Mouse (Mus musculus): Measurements from ENCODE around the gene 1700028K03Rik. TPM values are rescaled to one million over a fixed set of nuclear protein-coding genes. Genes with fewer than 3 reads are reported as not detected.

Gene 1700028K03Rik
- polyA plus RNA-seq, 1 experiment from 2014 or later: 0.08 TPM

- no peak overlapping the region for H3K4me2 ChIP-seq (ENCODE audit: low read length)
- no peaks in the 10 kb centered on the region for H3K4me1 ChIP-seq (replicated peaks; ENCODE audit: control insufficient read depth, insufficient read depth, low read length)
- no peaks in the 10 kb centered on the region for H3K36me3 ChIP-seq (ENCODE audit: control insufficient read depth, insufficient read depth, low read length)
- ATAC-seq (replicated peaks; ENCODE audit: low FRiP score, low TSS enrichment, low read depth): no peak
- DNase-seq (ENCODE audit: low spot score): no peak
- no peaks in the 10 kb centered on the region for H3K9me3 ChIP-seq (ENCODE audit: control insufficient read depth, low read length)
- no peak overlapping the region for H3K9ac ChIP-seq (ENCODE audit: low read length)
- WGBS: 86% methylated on average over 6 of the region's 6 CpGs
- H3K27ac ChIP-seq (ENCODE audit: low read depth): no peak overlapping the region
- H3K27me3 ChIP-seq (replicated peaks; ENCODE audit: control insufficient read depth, insufficient read depth, low read length): no peaks in the 10 kb centered on the region
- H3K4me3 ChIP-seq (ENCODE audit: low read depth, low read length): no peak overlapping the region
Observed at GRCm38 (mm10) chr5:107521386-107521785, 13.1 kb upstream of the 1700028K03Rik start.

GRCm38 (mm10) chr5:107521897-107522296 lies 12.6 kb upstream of the 1700028K03Rik start:
- 72% methylated on average over 7 of the region's 7 CpGs for WGBS
- DNase-seq (ENCODE audit: low spot score): no peak
- Histone ChIP-seq H3K4me2 (ENCODE audit: low read length) (no peak overlapping the region), H3K9me3 (ENCODE audit: control insufficient read depth, low read length) (no peaks in the 10 kb centered on the region), H3K27me3 (replicated peaks; ENCODE audit: control insufficient read depth, insufficient read depth, low read length) (no peaks in the 10 kb centered on the region), H3K27ac (ENCODE audit: low read depth) (no peak overlapping the region), H3K4me1 (replicated peaks; ENCODE audit: control insufficient read depth, insufficient read depth, low read length) (no peaks in the 10 kb centered on the region), H3K36me3 (ENCODE audit: control insufficient read depth, insufficient read depth, low read length) (no peaks in the 10 kb centered on the region), H3K9ac (ENCODE audit: low read length) (no peak overlapping the region), H3K4me3 (ENCODE audit: low read depth, low read length) (no peak overlapping the region)
- ATAC-seq (replicated peaks; ENCODE audit: low FRiP score, low TSS enrichment, low read depth): no peak

DNA sequence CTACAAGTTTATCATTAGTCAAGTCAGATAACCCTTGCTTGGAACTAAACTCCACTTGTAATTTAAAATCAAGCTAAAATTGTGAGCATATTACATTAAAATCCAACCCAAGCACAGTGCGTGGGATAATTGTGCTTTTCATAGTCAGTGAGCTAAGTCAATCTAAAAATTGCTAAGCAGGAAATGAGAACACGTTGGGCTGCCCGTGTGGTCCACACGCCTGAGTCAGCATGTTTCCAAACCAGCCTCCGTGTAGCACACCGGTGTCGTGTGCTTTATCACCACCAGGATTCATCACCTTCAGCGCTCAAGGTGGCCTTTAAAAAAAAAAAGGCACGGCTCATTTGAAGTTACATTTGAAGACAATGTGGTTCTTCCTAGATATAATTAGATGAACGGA lies 10.2 kb upstream of the 1700028K03Rik start:
- Histone ChIP-seq H3K27ac (ENCODE audit: low read depth) (no peak overlapping the region), H3K4me3 (ENCODE audit: low read depth, low read length) (no peak overlapping the region), H3K4me2 (ENCODE audit: low read length) (no peak overlapping the region), H3K4me1 (replicated peaks; ENCODE audit: control insufficient read depth, insufficient read depth, low read length) (no peaks in the 10 kb centered on the region), H3K9ac (ENCODE audit: low read length) (no peak overlapping the region), H3K36me3 (ENCODE audit: control insufficient read depth, insufficient read depth, low read length) (no peaks in the 10 kb centered on the region), H3K9me3 (ENCODE audit: control insufficient read depth, low read length) (no peaks in the 10 kb centered on the region), H3K27me3 (replicated peaks; ENCODE audit: control insufficient read depth, insufficient read depth, low read length) (no peaks in the 10 kb centered on the region)
- ATAC-seq (replicated peaks; ENCODE audit: low FRiP score, low TSS enrichment, low read depth) (no peak), DNase-seq (ENCODE audit: low spot score) (no peak)
- 84% methylated on average over 10 of the region's 10 CpGs for WGBS

DNA sequence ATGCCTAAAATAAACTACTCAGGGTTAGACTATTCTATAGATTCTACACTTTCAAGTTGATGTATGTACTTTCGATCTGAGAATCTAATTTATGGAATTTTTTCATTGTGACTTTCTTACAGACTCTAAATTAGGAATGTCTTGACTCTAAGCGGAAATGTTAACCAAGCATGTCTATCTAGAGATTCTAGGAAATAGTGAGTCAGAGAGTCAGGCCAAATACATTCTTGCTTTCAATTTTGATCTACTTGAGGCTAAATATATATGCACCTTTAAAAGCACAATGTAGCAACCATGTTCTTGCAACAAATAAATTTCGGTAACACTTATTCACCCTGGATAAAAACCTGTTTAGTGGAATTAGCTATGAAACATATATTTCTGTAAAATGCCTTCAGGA lies 5.7 kb upstream of the 1700028K03Rik start:
- Histone ChIP-seq H3K4me2 (ENCODE audit: low read length) (no peak overlapping the region), H3K9me3 (ENCODE audit: control insufficient read depth, low read length) (no peaks in the 10 kb centered on the region), H3K4me1 (replicated peaks; ENCODE audit: control insufficient read depth, insufficient read depth, low read length) (no peaks in the 10 kb centered on the region), H3K27me3 (replicated peaks; ENCODE audit: control insufficient read depth, insufficient read depth, low read length) (no peaks in the 10 kb centered on the region), H3K36me3 (ENCODE audit: control insufficient read depth, insufficient read depth, low read length) (no peaks in the 10 kb centered on the region), H3K9ac (ENCODE audit: low read length) (no peak overlapping the region), H3K4me3 (ENCODE audit: low read depth, low read length) (no peak overlapping the region), H3K27ac (ENCODE audit: low read depth) (no peak overlapping the region)
- WGBS: 93% methylated on average over 3 of the region's 3 CpGs
- DNase-seq (ENCODE audit: low spot score) (no peak), ATAC-seq (replicated peaks; ENCODE audit: low FRiP score, low TSS enrichment, low read depth) (no peak)

DNA sequence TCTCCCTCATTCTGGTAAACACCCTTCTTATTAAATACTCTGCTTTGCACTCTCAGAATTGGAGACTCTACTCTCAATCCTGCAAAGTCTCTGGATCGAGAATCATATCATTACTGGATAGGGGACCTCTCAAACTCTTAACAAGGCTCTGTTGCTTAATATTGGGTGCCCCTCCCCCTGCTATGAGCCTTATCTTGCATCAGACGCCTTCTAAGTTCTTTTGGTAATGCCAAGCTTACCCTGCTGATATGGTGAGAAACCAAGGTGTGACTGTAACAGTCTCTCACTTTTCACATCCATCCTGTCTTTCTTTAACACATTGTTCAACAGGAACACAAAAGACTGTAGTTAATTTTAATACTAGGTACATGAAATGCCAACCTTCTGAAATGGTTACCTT lies 919 bp upstream of the 1700028K03Rik start:
- DNase-seq (ENCODE audit: low spot score) (no peak), ATAC-seq (replicated peaks; ENCODE audit: low FRiP score, low TSS enrichment, low read depth) (no peak)
- Histone ChIP-seq H3K4me3 (ENCODE audit: low read depth, low read length) (no peak overlapping the region), H3K9ac (ENCODE audit: low read length) (no peak overlapping the region), H3K4me2 (ENCODE audit: low read length) (no peak overlapping the region), H3K4me1 (replicated peaks; ENCODE audit: control insufficient read depth, insufficient read depth, low read length) (no peaks in the 10 kb centered on the region), H3K9me3 (ENCODE audit: control insufficient read depth, low read length) (no peaks in the 10 kb centered on the region), H3K36me3 (ENCODE audit: control insufficient read depth, insufficient read depth, low read length) (no peaks in the 10 kb centered on the region), H3K27ac (ENCODE audit: low read depth) (no peak overlapping the region), H3K27me3 (replicated peaks; ENCODE audit: control insufficient read depth, insufficient read depth, low read length) (no peaks in the 10 kb centered on the region)
- 63% methylated on average over 2 of the region's 2 CpGs for WGBS

DNA sequence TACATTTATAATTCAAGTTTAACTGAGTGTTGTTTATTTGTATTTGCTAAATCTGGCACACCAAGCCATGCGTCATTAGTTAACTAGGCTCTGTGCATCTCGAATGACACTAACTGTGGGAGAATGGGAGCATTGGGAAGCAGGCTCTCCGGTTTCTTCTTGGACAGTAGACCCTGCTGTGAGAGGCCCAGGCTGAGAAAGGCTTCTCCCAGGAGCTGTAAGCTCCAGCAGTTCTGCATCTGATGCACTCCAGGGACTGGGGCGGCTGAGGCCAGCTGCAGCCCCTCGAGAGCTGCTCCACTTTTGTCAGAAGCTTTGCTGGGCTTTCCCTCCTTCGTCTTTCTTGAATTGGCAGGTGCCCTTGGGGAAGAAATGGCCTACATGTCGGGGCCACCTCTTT lies 7.2 kb downstream of the 1700028K03Rik start:
- DNase-seq (ENCODE audit: low spot score): no peak
- no peak overlapping the region for H3K4me3 ChIP-seq (ENCODE audit: low read depth, low read length)
- no peaks in the 10 kb centered on the region for H3K4me1 ChIP-seq (replicated peaks; ENCODE audit: control insufficient read depth, insufficient read depth, low read length)
- no peak overlapping the region for H3K27ac ChIP-seq (ENCODE audit: low read depth)
- H3K27me3 ChIP-seq (replicated peaks; ENCODE audit: control insufficient read depth, insufficient read depth, low read length): no peaks in the 10 kb centered on the region
- no peak for ATAC-seq (replicated peaks; ENCODE audit: low FRiP score, low TSS enrichment, low read depth)
- no peak overlapping the region for H3K4me2 ChIP-seq (ENCODE audit: low read length)
- no peak overlapping the region for H3K9ac ChIP-seq (ENCODE audit: low read length)
- WGBS: 42% methylated on average over 7 of the region's 7 CpGs
- no peaks in the 10 kb centered on the region for H3K9me3 ChIP-seq (ENCODE audit: control insufficient read depth, low read length)
- no peaks in the 10 kb centered on the region for H3K36me3 ChIP-seq (ENCODE audit: control insufficient read depth, insufficient read depth, low read length)

GRCm38 (mm10) chr5:107545927-107546326 lies 11.4 kb downstream of the 1700028K03Rik start:
- Histone ChIP-seq H3K4me2 (ENCODE audit: low read length) (no peak overlapping the region), H3K27ac (ENCODE audit: low read depth) (no peak overlapping the region), H3K9ac (ENCODE audit: low read length) (no peak overlapping the region), H3K36me3 (ENCODE audit: control insufficient read depth, insufficient read depth, low read length) (peaks cover 10% of the 10 kb centered on the region), H3K4me3 (ENCODE audit: low read depth, low read length) (no peak overlapping the region), H3K9me3 (ENCODE audit: control insufficient read depth, low read length) (no peaks in the 10 kb centered on the region), H3K27me3 (replicated peaks; ENCODE audit: control insufficient read depth, insufficient read depth, low read length) (no peaks in the 10 kb centered on the region), H3K4me1 (replicated peaks; ENCODE audit: control insufficient read depth, insufficient read depth, low read length) (no peaks in the 10 kb centered on the region)
- ATAC-seq (replicated peaks; ENCODE audit: low FRiP score, low TSS enrichment, low read depth): no peak
- 74% methylated on average over 4 of the region's 4 CpGs for WGBS
- DNase-seq (ENCODE audit: low spot score): no peak

- no peaks in the 10 kb centered on the region for H3K4me1 ChIP-seq (replicated peaks; ENCODE audit: control insufficient read depth, insufficient read depth, low read length)
- no peak for DNase-seq (ENCODE audit: low spot score)
- H3K27ac ChIP-seq (ENCODE audit: low read depth): no peak overlapping the region
- peaks cover 26% of the 10 kb centered on the region for H3K36me3 ChIP-seq (ENCODE audit: control insufficient read depth, insufficient read depth, low read length)
- H3K9me3 ChIP-seq (ENCODE audit: control insufficient read depth, low read length): no peaks in the 10 kb centered on the region
- 71% methylated on average over 3 of the region's 3 CpGs for WGBS
- H3K4me2 ChIP-seq (ENCODE audit: low read length): no peak overlapping the region
- H3K4me3 ChIP-seq (ENCODE audit: low read depth, low read length): no peak overlapping the region
- no peak overlapping the region for H3K9ac ChIP-seq (ENCODE audit: low read length)
- no peak for ATAC-seq (replicated peaks; ENCODE audit: low FRiP score, low TSS enrichment, low read depth)
- H3K27me3 ChIP-seq (replicated peaks; ENCODE audit: control insufficient read depth, insufficient read depth, low read length): no peaks in the 10 kb centered on the region
Observed at GRCm38 (mm10) chr5:107547955-107548354, 13.4 kb downstream of the 1700028K03Rik start.

- Histone ChIP-seq H3K4me3 (ENCODE audit: low read depth, low read length) (no peak overlapping the region), H3K9me3 (ENCODE audit: control insufficient read depth, low read length) (no peaks in the 10 kb centered on the region), H3K27ac (ENCODE audit: low read depth) (no peak overlapping the region), H3K27me3 (replicated peaks; ENCODE audit: control insufficient read depth, insufficient read depth, low read length) (no peaks in the 10 kb centered on the region), H3K36me3 (ENCODE audit: control insufficient read depth, insufficient read depth, low read length) (peaks cover 29% of the 10 kb centered on the region), H3K4me2 (ENCODE audit: low read length) (no peak overlapping the region), H3K4me1 (replicated peaks; ENCODE audit: control insufficient read depth, insufficient read depth, low read length) (no peaks in the 10 kb centered on the region), H3K9ac (ENCODE audit: low read length) (no peak overlapping the region)
- DNase-seq (ENCODE audit: low spot score) (no peak), ATAC-seq (replicated peaks; ENCODE audit: low FRiP score, low TSS enrichment, low read depth) (no peak)
- 90% methylated on average over 3 of the region's 3 CpGs for WGBS
Observed at GRCm38 (mm10) chr5:107548444-107548843, 13.9 kb downstream of the 1700028K03Rik start.
